Comparison of ENCODE assay signal across 31 mouse cellular contexts in the genomic region with DNA sequence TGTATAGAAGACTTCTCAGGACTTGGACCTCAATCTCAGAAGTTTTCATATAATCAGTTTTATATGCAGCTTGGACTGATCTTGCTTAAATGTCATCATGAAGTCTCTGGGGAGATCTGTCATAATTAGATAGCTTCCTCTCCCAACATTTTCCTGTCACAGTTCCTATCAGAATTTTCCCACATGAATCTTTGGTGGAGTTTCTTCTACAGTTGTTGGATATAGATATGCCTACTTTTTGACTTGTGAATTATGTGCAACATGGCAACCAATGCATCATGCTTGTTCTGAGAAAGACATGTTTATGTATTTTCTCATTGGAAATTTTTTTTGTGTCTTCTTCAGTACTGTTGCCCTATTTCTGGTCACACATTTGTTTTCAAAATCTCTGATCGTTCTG.
"Had no signal": no experiment of that assay in that cellular context is flagged by ENCODE, and none has a peak within 500 bp of the region (broad histone marks: within the 10 kb centered on the region; RNA-seq: fewer than 3 reads in every experiment).

No protein-coding gene starts in this region.

- H3K27me3 ChIP-seq: heart, embryonic 12.5 days; heart, embryonic 13.5 days; heart, embryonic 15.5 days; hindbrain, embryonic 12.5 days; hindbrain, embryonic 13.5 days; hindbrain, embryonic 15.5 days; intestine, embryonic 15.5 days; kidney, embryonic 15.5 days had no signal

- H3K4me2 ChIP-seq: heart, embryonic 11.5 days; heart, embryonic 12.5 days; heart, embryonic 13.5 days; heart, embryonic 15.5 days; hindbrain, embryonic 12.5 days; hindbrain, embryonic 13.5 days; hindbrain, embryonic 14.5 days; hindbrain, embryonic 15.5 days; intestine, embryonic 15.5 days; kidney, embryonic 15.5 days had no signal

- DNase-seq: heart, postnatal 10 days; heart, postnatal 14 days; heart, postnatal 36 days; heart, postnatal 4 days; kidney, adult 11 months; kidney, adult 18-20 months; kidney, adult 2 months; kidney, adult 8-10 months; kidney, adult 9 months; kidney, postnatal 10 days; kidney, postnatal 14 days; kidney, postnatal 25 days; kidney, postnatal 36 days; kidney, postnatal 4 days; layer of hippocampus, adult 9-11 months; layer of hippocampus, postnatal 36 days had no signal

- H3K9ac ChIP-seq: heart, embryonic 12.5 days; heart, embryonic 13.5 days; heart, embryonic 15.5 days; hindbrain, embryonic 12.5 days; hindbrain, embryonic 13.5 days; hindbrain, embryonic 14.5 days; hindbrain, embryonic 15.5 days; intestine, embryonic 15.5 days; kidney, embryonic 15.5 days had no signal

- H3K9me3 ChIP-seq: heart, embryonic 12.5 days; heart, embryonic 15.5 days; hindbrain, embryonic 10.5 days; hindbrain, embryonic 12.5 days; hindbrain, embryonic 13.5 days; hindbrain, embryonic 15.5 days; intestine, embryonic 15.5 days; kidney, embryonic 15.5 days had no signal

- H3K4me3 ChIP-seq: heart, embryonic 12.5 days; heart, embryonic 13.5 days; heart, embryonic 15.5 days; hindbrain, embryonic 10.5 days; hindbrain, embryonic 12.5 days; hindbrain, embryonic 13.5 days; hindbrain, embryonic 15.5 days; intestine, embryonic 15.5 days; kidney, embryonic 15.5 days; layer of hippocampus, adult 2 months; left cerebral cortex, adult 2 months had no signal

- H3K4me1 ChIP-seq: heart, embryonic 12.5 days; heart, embryonic 13.5 days; heart, embryonic 15.5 days; hindbrain, embryonic 10.5 days; hindbrain, embryonic 12.5 days; hindbrain, embryonic 13.5 days; hindbrain, embryonic 15.5 days; intestine, embryonic 15.5 days; kidney, embryonic 15.5 days had no signal

- H3K27ac ChIP-seq: heart, embryonic 13.5 days; heart, embryonic 15.5 days; hindbrain, embryonic 10.5 days; hindbrain, embryonic 12.5 days; hindbrain, embryonic 13.5 days; hindbrain, embryonic 14.5 days; hindbrain, embryonic 15.5 days; hindbrain, postnatal 0 days; intestine, embryonic 15.5 days; kidney, embryonic 15.5 days; kidney, postnatal 0 days; layer of hippocampus, adult 2 months; left cerebral cortex, adult 2 months had no signal

- H3K36me3 ChIP-seq: heart, embryonic 12.5 days; heart, embryonic 13.5 days; heart, embryonic 15.5 days; hindbrain, embryonic 10.5 days; hindbrain, embryonic 12.5 days; hindbrain, embryonic 13.5 days; hindbrain, embryonic 15.5 days; intestine, embryonic 15.5 days; kidney, embryonic 15.5 days had no signal
